Mouse (Mus musculus) liver, adult 2 months (tissue): ENCODE measurements around the gene Gm45208. TPM values are rescaled to one million over a fixed set of nuclear protein-coding genes. Genes with fewer than 3 reads are reported as not detected.
"Not testable (repeated sequence)": the region's sequence is repeated elsewhere in the genome, so short reads cannot be mapped to it uniquely, and the experiment has no call there.

Experiments used
- DNase-seq: peaks from one replicate; pipeline ENCODE4 v3.0.0-alpha.2; 2011; ENCODE audit warnings: low read depth, low spot score; ENCODE audit errors: extremely low read depth
- H3K27ac ChIP-seq: fragments of 200-500 bp; replicated peaks from 2 replicates; pipeline ENCODE4 v1.5.1; 2012; ENCODE audit warnings: low read depth, mild to moderate bottlenecking, control low read depth, inconsistent platforms, low read length; ENCODE audit not compliant: insufficient read depth
- H3K27me3 ChIP-seq: fragments of 200-500 bp; 2 replicates; pipeline ENCODE4 v1.6.1; 2012; ENCODE audit warnings: mild to moderate bottlenecking, moderate library complexity, low read length, inconsistent platforms; ENCODE audit not compliant: control insufficient read depth, insufficient read depth
- H3K36me3 ChIP-seq: fragments of 200-500 bp; 2 replicates; pipeline ENCODE4 v1.6.1; 2012; ENCODE audit warnings: low read length, inconsistent platforms; ENCODE audit not compliant: control insufficient read depth, insufficient read depth
- H3K4me1 ChIP-seq: fragments of 200-500 bp; 2 replicates; pipeline ENCODE4 v1.6.1; 2011; ENCODE audit warnings: low read length; ENCODE audit not compliant: control insufficient read depth, insufficient read depth
- H3K4me3 ChIP-seq: fragments of 200-500 bp; 2 replicates; pipeline ENCODE4 v1.5.1; 2011; ENCODE audit warnings: low read depth, mild to moderate bottlenecking, control low read depth, low read length, moderate library complexity; ENCODE audit not compliant: insufficient read depth
- H3K79me2 ChIP-seq: fragments of 200-500 bp; 2 replicates; pipeline ENCODE4 v1.6.1; 2012; ENCODE audit warnings: inconsistent platforms, mild to moderate bottlenecking, low read length, moderate library complexity; ENCODE audit not compliant: control insufficient read depth, insufficient read depth
- H3K9ac ChIP-seq: fragments of 200-500 bp; 2 replicates; pipeline ENCODE4 v1.6.1; 2012; ENCODE audit warnings: low read depth, mild to moderate bottlenecking, control low read depth, inconsistent platforms, low read length
- CTCF ChIP-seq: fragments of 200-500 bp; IDR thresholded peaks from 2 replicates; pipeline ENCODE4 v1.5.1; 2011; ENCODE audit warnings: low read depth, low read length, control low read depth
- POLR2A ChIP-seq: fragments of 200-500 bp; IDR thresholded peaks from 2 replicates; pipeline ENCODE4 v1.6.1; 2011; ENCODE audit warnings: low read length, control low read depth; ENCODE audit not compliant: insufficient read depth; ENCODE audit errors: extremely low read depth
- WGBS: fragments of 180-500 bp; shearing (Covaris S2); methylation state at CpG from one replicate; pipeline ENCODE4 v1.1.7; 2018; 5-methylcytosine and 5-hydroxymethylcytosine counted together
- polyA plus RNA-seq: library from polyadenylated mRNA; depleted of rRNA; stranded (reverse); fragments of >200 nt; gene quantifications from 2 replicates; pipeline ENCODE4 v1.2.3, GENCODE M21; 2012
- total RNA-seq: library from RNA; depleted of rRNA; stranded (reverse); fragments of >200 nt; gene quantifications from 2 replicates; pipeline ENCODE4 v1.2.3, GENCODE M21; 2014

Gm45208 gene
- total and polyA plus RNA-seq, 2 experiments: 1.0 to 1.9 TPM

DNA sequence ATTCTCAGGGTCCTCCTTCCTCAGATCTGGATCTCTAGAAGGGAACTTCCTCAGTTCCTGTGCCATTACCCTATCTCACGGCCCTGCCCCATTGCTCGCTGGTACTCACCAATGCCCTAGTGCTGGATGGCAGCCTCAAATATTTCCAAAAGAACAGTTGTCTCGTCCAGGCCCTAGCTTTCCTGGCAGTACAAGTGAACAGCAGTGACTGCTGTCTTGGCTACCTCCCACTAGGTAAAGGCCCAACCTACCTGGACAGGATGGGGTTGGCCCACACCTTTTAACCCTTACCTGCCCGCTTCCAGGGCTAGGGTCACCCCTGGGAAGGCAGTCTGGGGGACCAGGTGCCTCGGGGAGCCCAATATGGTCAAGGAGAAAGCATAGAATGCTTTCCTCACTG lies 19.1 kb downstream of the Gm45208 start:
- no peak for DNase-seq
- Histone ChIP-seq H3K79me2 (no peaks in the 10 kb centered on the region), H3K36me3 (no peaks in the 10 kb centered on the region), H3K4me3 (no peak overlapping the region), H3K27ac (no peak overlapping the region; the same call in 1 of the 2 replicates), H3K4me1 (no peaks in the 10 kb centered on the region), H3K9ac (no peak overlapping the region), H3K27me3 (no peaks in the 10 kb centered on the region)
- WGBS: 59% methylated on average over 5 of the region's 5 CpGs
- TF ChIP-seq POLR2A (no peak), CTCF (no peak)

DNA sequence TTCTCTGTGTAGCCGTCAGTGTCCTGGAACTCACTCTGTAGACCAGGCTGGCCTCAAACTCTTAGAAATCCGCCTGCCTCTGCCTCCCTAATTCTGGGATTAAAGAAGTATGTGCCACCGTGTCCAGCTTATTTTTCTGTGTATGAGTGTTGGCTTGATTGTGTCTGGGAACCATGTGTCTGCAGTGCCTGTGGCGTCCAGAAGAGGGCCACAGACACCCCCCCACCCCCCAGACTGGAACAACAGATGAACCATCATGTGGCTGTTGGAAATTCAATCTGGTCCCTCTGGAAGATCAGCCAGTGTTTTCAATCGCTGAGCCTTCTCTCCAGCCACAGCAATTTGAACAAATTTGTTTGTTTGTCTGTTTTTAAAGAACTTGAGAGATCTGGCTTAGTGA lies 21.4 kb downstream of the Gm45208 start:
- H3K4me1 ChIP-seq: no peaks in the 10 kb centered on the region
- DNase-seq: no peak
- H3K27me3 ChIP-seq: no peaks in the 10 kb centered on the region
- H3K9ac ChIP-seq: no peak overlapping the region
- H3K36me3 ChIP-seq: no peaks in the 10 kb centered on the region
- WGBS: 59% methylated on average over 5 of the region's 5 CpGs
- no peaks in the 10 kb centered on the region for H3K79me2 ChIP-seq
- H3K4me3 ChIP-seq: no peak overlapping the region
- H3K27ac ChIP-seq: no peak overlapping the region
- TF ChIP-seq POLR2A: no peak
- peak; percentile 56 for TF ChIP-seq CTCF

DNA sequence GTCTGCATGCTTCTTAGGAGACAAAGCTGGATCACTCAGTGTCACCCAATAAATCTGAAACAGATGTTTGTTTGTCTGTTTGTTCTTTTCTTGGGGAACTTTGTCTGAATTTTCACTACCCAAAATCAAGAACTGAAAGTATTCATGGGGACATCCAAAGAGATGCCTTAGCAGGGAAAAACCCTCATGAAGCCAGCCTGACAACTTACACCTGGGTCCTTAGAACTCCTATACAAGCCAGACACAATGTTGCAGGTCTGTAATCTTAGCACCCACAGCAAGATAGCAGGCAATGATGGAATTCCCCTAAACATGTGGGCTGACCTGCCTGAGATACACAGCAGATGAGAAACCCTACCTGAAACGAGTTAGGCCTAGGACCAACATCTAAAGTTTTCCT lies 22.9 kb downstream of the Gm45208 start:
- H3K36me3 ChIP-seq: no peaks in the 10 kb centered on the region
- TF ChIP-seq POLR2A (no peak), CTCF (no peak)
- no peaks in the 10 kb centered on the region for H3K4me1 ChIP-seq
- no peaks in the 10 kb centered on the region for H3K27me3 ChIP-seq
- no peak for DNase-seq
- 40% methylated on average over 1 of the region's 1 CpGs for WGBS
- H3K4me3 ChIP-seq: no peak overlapping the region
- no peaks in the 10 kb centered on the region for H3K79me2 ChIP-seq
- no peak overlapping the region for H3K9ac ChIP-seq
- H3K27ac ChIP-seq: no peak overlapping the region

DNA sequence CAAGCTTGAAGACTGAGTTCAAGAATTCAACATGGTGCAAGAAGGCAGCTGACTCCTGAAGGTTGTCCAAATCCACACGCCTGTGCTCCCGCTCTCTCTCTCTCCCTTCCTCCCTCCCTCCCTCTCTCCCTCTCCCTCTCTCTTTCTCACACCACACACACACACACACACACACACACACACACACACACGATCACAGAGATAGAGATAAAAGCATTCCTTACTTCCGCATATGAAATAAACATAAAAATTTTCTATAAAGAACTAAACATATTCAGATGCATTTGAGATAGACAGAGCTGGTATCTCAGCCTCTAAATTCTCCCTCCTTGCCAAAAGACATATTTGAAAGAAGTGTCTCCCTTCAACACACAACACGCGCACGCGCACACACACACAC lies 23.4 kb downstream of the Gm45208 start:
- no peaks in the 10 kb centered on the region for H3K4me1 ChIP-seq
- H3K27me3 ChIP-seq: no peaks in the 10 kb centered on the region
- DNase-seq: no peak
- TF ChIP-seq POLR2A: no peak
- TF ChIP-seq CTCF: no peak
- WGBS: 89% methylated on average over 8 of the region's 8 CpGs
- no peak overlapping the region for H3K9ac ChIP-seq
- no peak overlapping the region for H3K4me3 ChIP-seq
- no peak overlapping the region for H3K27ac ChIP-seq
- no peaks in the 10 kb centered on the region for H3K36me3 ChIP-seq
- H3K79me2 ChIP-seq: no peaks in the 10 kb centered on the region

DNA sequence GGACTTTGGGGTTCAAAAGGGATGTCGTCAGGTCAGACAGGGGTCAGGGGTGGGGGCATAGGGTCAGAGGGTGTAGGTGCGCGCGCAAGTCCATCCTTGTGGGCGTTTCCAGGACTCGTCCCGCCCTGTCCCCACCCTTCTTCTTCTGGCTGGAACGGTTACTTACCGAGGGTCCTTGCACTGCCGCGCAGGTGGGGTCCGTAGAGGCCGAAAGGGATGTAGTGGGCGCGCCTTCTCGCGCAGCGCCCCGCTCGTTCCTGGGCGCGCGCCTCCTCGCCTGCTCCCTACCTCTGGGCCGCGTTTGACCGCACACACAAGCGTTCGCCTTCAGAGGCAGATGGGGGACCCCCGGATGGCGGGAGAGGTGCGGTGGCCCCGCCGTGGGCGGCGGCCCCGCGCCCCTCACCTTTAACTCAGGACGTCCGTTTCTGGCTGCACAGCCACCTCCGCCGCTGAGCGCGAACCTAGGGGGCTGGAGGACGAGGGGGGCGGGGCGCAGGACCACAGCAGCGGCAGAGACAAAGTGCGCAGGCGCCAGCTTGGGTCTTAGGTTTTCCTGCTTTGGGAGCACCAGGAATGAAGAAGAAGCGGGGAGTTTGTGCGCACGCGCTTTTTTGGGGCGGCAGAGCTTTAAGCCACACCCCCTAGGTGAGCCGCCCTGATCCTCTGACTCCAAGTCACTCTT lies 28.5 kb downstream of the Gm45208 start, which contains the start of gene Ccdc120:
Gene Ccdc120 (minus strand): TSS at position 474 of the 685 bp plus-strand sequence.
- H3K79me2 ChIP-seq: no peaks in the 10 kb centered on the region
- no peaks in the 10 kb centered on the region for H3K36me3 ChIP-seq
- peak within 1 kb of the TSS; percentile 93 for H3K4me3 ChIP-seq
- no peak within 1 kb of the TSS for H3K27ac ChIP-seq
- no peaks in the 10 kb centered on the region for H3K4me1 ChIP-seq
- under 1% methylated on average over 41 of the region's 56 CpGs for WGBS
- peak within 1 kb of the TSS; percentile 74 for H3K9ac ChIP-seq
- H3K27me3 ChIP-seq: no peaks in the 10 kb centered on the region
- peak; percentile 52 for DNase-seq
- TF ChIP-seq CTCF (no peak), POLR2A (no peak)

DNA sequence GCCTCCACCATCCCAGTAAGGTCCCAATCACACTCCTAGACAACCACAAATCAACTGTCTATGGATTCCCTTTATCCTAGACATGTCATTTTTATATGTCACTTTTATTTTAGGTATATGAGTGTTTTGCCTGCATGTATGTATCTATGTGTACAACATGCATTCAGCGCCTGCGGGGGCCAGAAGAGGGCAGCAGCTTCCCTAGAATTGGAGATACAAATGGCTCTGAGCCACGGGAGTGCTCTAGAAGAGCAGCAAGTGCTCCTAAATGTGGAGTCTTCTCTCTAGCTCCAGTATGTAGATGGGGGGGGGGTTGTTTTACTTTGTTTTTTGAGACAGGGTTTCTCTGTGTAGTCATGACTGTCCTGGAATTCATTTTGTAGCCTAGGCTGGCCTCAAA lies 31.6 kb downstream of the Gm45208 start:
- WGBS: 8% methylated on average over 3 of the region's 3 CpGs
- H3K27ac ChIP-seq, H3K4me1 ChIP-seq, H3K4me3 ChIP-seq, H3K27me3 ChIP-seq, DNase-seq, H3K36me3 ChIP-seq, H3K9ac ChIP-seq, H3K79me2 ChIP-seq: not testable (repeated sequence)
